Comparison of ENCODE assay signal across 29 mouse cellular contexts in the genomic region with DNA sequence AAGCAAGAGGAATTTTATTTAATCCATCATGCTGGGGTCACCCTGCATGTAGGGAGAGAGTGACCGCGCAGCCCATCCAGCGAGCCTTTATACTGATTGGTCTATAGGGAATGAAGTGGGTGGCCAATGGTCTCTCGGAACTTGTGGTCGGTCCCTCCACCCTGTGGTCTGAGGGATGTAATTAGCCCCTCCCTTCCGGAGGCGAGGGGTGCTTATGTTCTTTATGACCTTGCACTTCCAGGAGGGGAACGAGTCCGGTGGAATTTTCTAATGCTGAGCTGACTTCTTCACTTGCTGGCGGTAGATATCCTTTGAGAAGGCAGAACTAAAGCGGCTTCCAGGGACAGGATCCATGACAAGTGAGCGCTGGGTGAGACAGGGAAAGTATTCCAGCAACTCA.
DNase-seq lines count a peak whose midpoint lies in the region; ATAC-seq and TF ChIP-seq lines count a peak whose summit lies in the region.
"Had no signal": no experiment of that assay in that cellular context is flagged by ENCODE, and none has a peak within 500 bp of the region (broad histone marks: within the 10 kb centered on the region; RNA-seq: fewer than 3 reads in every experiment).

No protein-coding gene starts in this region.

- WGBS in midbrain, embryonic 11.5 days: 88% methylated on average over 12 of the region's 12 CpGs
- WGBS in midbrain, postnatal 0 days: 87% methylated on average over 12 of the region's 12 CpGs
- 91% methylated on average over 12 of the region's 12 CpGs for WGBS in hindbrain, embryonic 16.5 days

- H3K27ac ChIP-seq in midbrain, embryonic 11.5 days (ENCODE audit: low read depth, low read length): no peak overlapping the region
- H3K27ac ChIP-seq in midbrain, postnatal 0 days (ENCODE audit: low read depth, low read length): no peak overlapping the region
- H3K27ac ChIP-seq in hindbrain, embryonic 16.5 days (ENCODE audit: low read depth, low read length): no peak overlapping the region
- H3K27ac ChIP-seq: embryonic facial prominence, embryonic 10.5 days; embryonic facial prominence, embryonic 13.5 days; forebrain, embryonic 10.5 days; forebrain, embryonic 13.5 days; hindbrain, embryonic 10.5 days; hindbrain, embryonic 13.5 days; hindbrain, postnatal 0 days had no signal

- no peak for TF ChIP-seq CTCF in midbrain, postnatal 0 days (IDR thresholded peaks at IDR 0.05)

- H3K4me1 ChIP-seq in midbrain, embryonic 11.5 days (ENCODE audit: control insufficient read depth, insufficient read depth, low read length): peaks cover 15% of the 10 kb centered on the region
- H3K4me1 ChIP-seq in midbrain, postnatal 0 days (ENCODE audit: insufficient read depth, low read length): no peaks in the 10 kb centered on the region
- peaks cover 8% of the 10 kb centered on the region for H3K4me1 ChIP-seq in hindbrain, embryonic 16.5 days (ENCODE audit: control insufficient read depth, insufficient read depth, low read depth, low read length)

- peak; percentile 86 for DNase-seq in midbrain, embryonic 11.5 days (ENCODE audit: low spot score, missing footprints)
- no peak for DNase-seq in midbrain, postnatal 0 days (ENCODE audit: low spot score)
- DNase-seq in ES-CJ7 (ENCODE audit: low read depth, low spot score): peak; percentile 89
- DNase-seq in ZHBTc4 (ENCODE audit: low read depth, low spot score): peak; percentile 84
- no peak for DNase-seq in layer of hippocampus, adult 8-10 months (ENCODE audit: low spot score in 2 of 2)
- DNase-seq: adrenal gland, adult 2 months; adrenal gland, postnatal 14 days; cerebellum, adult 11-12 months; cerebellum, adult 8-10 months; cerebellum, postnatal 10 days; cerebellum, postnatal 36 days; embryo, embryonic 11 days; gastrocnemius, postnatal 10 days; gastrocnemius, postnatal 36 days; heart, postnatal 36 days had no signal

- H3K9ac ChIP-seq in midbrain, embryonic 11.5 days (ENCODE audit: low read length): no peak overlapping the region
- H3K9ac ChIP-seq in midbrain, postnatal 0 days (replicated peaks; ENCODE audit: low read length, poor library complexity, severe bottlenecking): no peak overlapping the region
- no peak overlapping the region for H3K9ac ChIP-seq in hindbrain, embryonic 16.5 days (ENCODE audit: low read depth, low read length)
- H3K9ac ChIP-seq: embryonic facial prominence, embryonic 13.5 days; forebrain, embryonic 13.5 days; hindbrain, embryonic 13.5 days had no signal

- H3K36me3 ChIP-seq in midbrain, embryonic 11.5 days (ENCODE audit: control insufficient read depth, insufficient read depth, low read length): no peaks in the 10 kb centered on the region
- H3K36me3 ChIP-seq in midbrain, postnatal 0 days (ENCODE audit: insufficient read depth, low read length): no peaks in the 10 kb centered on the region
- H3K36me3 ChIP-seq in hindbrain, embryonic 16.5 days (ENCODE audit: control insufficient read depth, insufficient read depth, low read length): no peaks in the 10 kb centered on the region
- H3K36me3 ChIP-seq: embryonic facial prominence, embryonic 10.5 days; embryonic facial prominence, embryonic 13.5 days; forebrain, embryonic 10.5 days; hindbrain, embryonic 10.5 days; hindbrain, embryonic 13.5 days had no signal

- no peak overlapping the region for H3K4me2 ChIP-seq in midbrain, embryonic 11.5 days
- H3K4me2 ChIP-seq in midbrain, postnatal 0 days (ENCODE audit: low read depth, low read length, poor library complexity, severe bottlenecking): no peak overlapping the region
- H3K4me2 ChIP-seq in hindbrain, embryonic 16.5 days (ENCODE audit: low read length): no peak overlapping the region
- H3K4me2 ChIP-seq: embryonic facial prominence, embryonic 13.5 days; forebrain, embryonic 13.5 days; heart, embryonic 11.5 days; hindbrain, embryonic 13.5 days had no signal

- H3K4me3 ChIP-seq in midbrain, embryonic 11.5 days (ENCODE audit: low read depth, low read length): no peak overlapping the region
- H3K4me3 ChIP-seq in midbrain, postnatal 0 days (ENCODE audit: low read depth, low read length): no peak overlapping the region
- no peak overlapping the region for H3K4me3 ChIP-seq in hindbrain, embryonic 16.5 days (ENCODE audit: low read length)
- H3K4me3 ChIP-seq: embryonic facial prominence, embryonic 10.5 days; embryonic facial prominence, embryonic 13.5 days; erythroblast, embryonic 14.5 days; forebrain, embryonic 10.5 days; forebrain, embryonic 13.5 days; hindbrain, embryonic 10.5 days; hindbrain, embryonic 13.5 days had no signal

- no peaks in the 10 kb centered on the region for H3K9me3 ChIP-seq in midbrain, embryonic 11.5 days (ENCODE audit: control insufficient read depth, low read length)
- H3K9me3 ChIP-seq in midbrain, postnatal 0 days (ENCODE audit: low read length): no peaks in the 10 kb centered on the region
- H3K9me3 ChIP-seq in hindbrain, embryonic 16.5 days (ENCODE audit: control insufficient read depth, low read length): peaks cover 2% of the 10 kb centered on the region; the same call in 1 of the 2 replicates
- H3K9me3 ChIP-seq: embryonic facial prominence, embryonic 13.5 days; forebrain, embryonic 13.5 days; hindbrain, embryonic 13.5 days had no signal

- no peaks in the 10 kb centered on the region for H3K27me3 ChIP-seq in midbrain, embryonic 11.5 days (ENCODE audit: control insufficient read depth, insufficient read depth, low read length)
- H3K27me3 ChIP-seq in midbrain, postnatal 0 days (ENCODE audit: insufficient read depth, low read length): no peaks in the 10 kb centered on the region
- no peaks in the 10 kb centered on the region for H3K27me3 ChIP-seq in hindbrain, embryonic 16.5 days (replicated peaks; ENCODE audit: control insufficient read depth, insufficient read depth, low read length)
- H3K27me3 ChIP-seq: embryonic facial prominence, embryonic 13.5 days; forebrain, embryonic 13.5 days; hindbrain, embryonic 13.5 days had no signal

- no peak for ATAC-seq in midbrain, embryonic 11.5 days (ENCODE audit: low FRiP score)
- no peak for ATAC-seq in midbrain, postnatal 0 days (ENCODE audit: low FRiP score)
- ATAC-seq in hindbrain, embryonic 16.5 days: no peak
- ATAC-seq: CD4-positive, CD25-positive, alpha-beta regulatory T cell, adult 4 months; forebrain, embryonic 13.5 days; forebrain, embryonic 16.5 days; hindbrain, postnatal 0 days; inflammation-experienced regulatory T-cells, adult 6 months; intestine, embryonic 16.5 days had no signal

Comparison
In these comparisons a context has a peak if more than half of its experiments do, and no peak if none do; other contexts are left out.
1. DNase-seq: peak in midbrain, embryonic 11.5 days (single experiment), ES-CJ7 (single experiment) and ZHBTc4 (single experiment); none in midbrain, postnatal 0 days (single experiment) and layer of hippocampus, adult 8-10 months (0 of 2).